Mouse (Mus musculus): ENCODE results near the gene Tmem53.

The Tmem53 gene

DNA sequence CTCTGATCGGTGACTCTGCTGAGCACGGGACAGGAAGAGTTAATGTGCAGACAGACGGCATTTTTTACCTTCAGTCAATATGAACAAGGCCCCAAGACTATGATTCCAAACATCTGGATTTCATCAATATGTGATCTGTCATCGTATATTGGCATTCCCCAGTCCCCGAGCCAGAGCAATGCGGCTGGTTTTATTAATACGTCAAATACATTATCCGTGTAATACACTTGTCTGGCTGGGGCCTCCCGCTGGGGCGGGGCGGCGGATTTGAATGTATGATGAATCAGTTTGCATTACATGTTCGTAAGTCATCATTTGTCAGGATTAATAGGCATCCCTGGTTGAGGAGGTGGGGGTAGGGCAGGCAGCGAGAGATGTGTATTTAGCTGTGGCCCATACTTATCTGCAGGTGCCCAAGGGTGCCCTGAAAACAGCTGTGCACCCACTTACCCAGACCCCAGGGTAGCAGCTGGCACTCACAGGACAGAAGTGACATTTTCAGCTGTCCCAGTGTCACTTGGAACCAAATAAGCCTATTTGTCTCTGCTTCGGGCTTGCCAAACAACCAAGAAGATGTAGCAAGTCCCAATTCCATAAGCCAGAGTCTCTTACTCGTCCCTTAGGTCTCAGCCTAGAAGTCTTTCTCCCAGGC, 63.2 kb downstream of the Tmem53 start:
- no peak for DNase-seq (ENCODE audit: low spot score in 2 of 2)

DNA sequence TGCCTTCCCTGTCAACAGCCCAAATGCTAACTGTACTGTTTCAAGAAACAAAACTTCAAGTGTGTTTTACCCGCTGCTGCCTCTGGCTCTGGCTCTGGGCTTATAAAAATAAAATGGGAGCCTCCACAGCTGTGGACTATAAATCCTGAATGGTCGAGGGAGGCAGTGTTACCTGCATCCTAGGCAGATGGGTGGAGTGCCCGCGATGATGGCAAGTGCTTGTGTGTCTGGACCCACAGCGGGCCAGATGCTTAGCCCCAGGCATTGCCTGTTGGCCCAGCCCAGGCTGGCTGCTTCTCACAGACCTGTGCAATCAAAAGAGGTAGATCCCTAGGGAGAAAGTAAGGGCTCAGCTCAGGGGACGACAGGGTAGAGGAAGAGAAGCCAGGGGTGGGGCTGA, 65.0 kb downstream of the Tmem53 start:
- DNase-seq (ENCODE audit: low spot score in 2 of 2) = no peak

DNA sequence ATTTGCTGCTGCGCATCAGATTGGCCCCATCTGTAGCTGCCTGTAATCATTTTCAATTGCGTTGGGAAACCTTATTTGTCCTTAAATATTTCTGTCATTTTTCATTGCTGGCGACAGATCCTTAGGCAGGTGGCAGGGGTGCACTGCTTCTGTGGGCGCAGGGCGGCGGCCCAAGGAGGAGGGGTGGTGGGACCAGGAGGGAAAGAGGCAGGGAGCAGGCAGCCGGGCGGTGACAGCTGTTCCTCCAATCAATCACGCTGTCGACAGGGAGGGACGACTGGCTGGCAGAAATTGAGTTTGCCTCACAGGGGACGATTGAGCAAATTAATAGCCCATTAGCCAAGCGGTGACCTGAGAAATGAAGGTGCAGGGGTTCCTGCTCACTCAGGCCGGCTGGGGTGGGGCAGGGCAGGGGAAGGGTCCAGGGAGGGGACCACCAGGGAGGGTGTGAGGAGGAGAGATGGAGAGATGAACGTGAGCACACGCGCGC, 66.0 kb downstream of the Tmem53 start:
- no peak for DNase-seq (ENCODE audit: low spot score in 2 of 2)

Measured in frontal cortex, postnatal 36 days (tissue).